Mouse (Mus musculus): Measurements from ENCODE around the gene Ankrd65. TPM values are rescaled to one million over a fixed set of nuclear protein-coding genes. Genes with fewer than 3 reads are reported as not detected.
A peak's percentile ranks its signal among the peaks of the same experiment; 100 is the strongest.

Gene Ankrd65
- polyA plus RNA-seq, 1 experiment from 2014 or later, result 0.69 TPM

- Histone ChIP-seq H3K4me2 (ENCODE audit: low read depth, low read length) (no peak overlapping the region), H3K27me3 (ENCODE audit: control insufficient read depth, insufficient read depth, low read depth, low read length) (no peaks in the 10 kb centered on the region; the same call in 1 of the 2 replicates), H3K4me3 (ENCODE audit: low read length) (no peak overlapping the region), H3K27ac (ENCODE audit: low read length) (no peak overlapping the region), H3K9ac (ENCODE audit: low read length) (no peak overlapping the region), H3K36me3 (ENCODE audit: control insufficient read depth, insufficient read depth, low read length) (no peaks in the 10 kb centered on the region), H3K4me1 (replicated peaks; ENCODE audit: control insufficient read depth, insufficient read depth, low read length) (peaks cover 12% of the 10 kb centered on the region), H3K9me3 (ENCODE audit: control insufficient read depth, low read length) (no peaks in the 10 kb centered on the region)
- ATAC-seq (ENCODE audit: low read depth), result no peak
- 95% methylated on average over 1 of the region's 1 CpGs for WGBS
Measured at GRCm38 (mm10) chr4:155802075-155802474, 11.8 kb downstream of the Ankrd65 start.

GRCm38 (mm10) chr4:155802741-155803339, 12.6 kb downstream of the Ankrd65 start, which contains the start of gene Mrpl20:
Gene Mrpl20 (plus strand): TSS chr4:155802878.
- Histone ChIP-seq H3K4me3 (ENCODE audit: low read length) (peak within 1 kb of the TSS; percentile 81), H3K4me2 (ENCODE audit: low read depth, low read length) (peak within 1 kb of the TSS; percentile 69), H3K4me1 (replicated peaks; ENCODE audit: control insufficient read depth, insufficient read depth, low read length) (peaks cover 12% of the 10 kb centered on the region), H3K9me3 (ENCODE audit: control insufficient read depth, low read length) (no peaks in the 10 kb centered on the region), H3K36me3 (ENCODE audit: control insufficient read depth, insufficient read depth, low read length) (peaks cover 6% of the 10 kb centered on the region), H3K9ac (ENCODE audit: low read length) (peak within 1 kb of the TSS; percentile 76), H3K27me3 (ENCODE audit: control insufficient read depth, insufficient read depth, low read depth, low read length) (no peaks in the 10 kb centered on the region), H3K27ac (ENCODE audit: low read length) (peak within 1 kb of the TSS; percentile 64)
- no peak for ATAC-seq (ENCODE audit: low read depth)
- 8% methylated on average over 12 of the region's 12 CpGs for WGBS

- Histone ChIP-seq H3K4me3 (ENCODE audit: low read length) (peak overlapping the region; percentile 81), H3K27me3 (ENCODE audit: control insufficient read depth, insufficient read depth, low read depth, low read length) (no peaks in the 10 kb centered on the region), H3K9me3 (ENCODE audit: control insufficient read depth, low read length) (no peaks in the 10 kb centered on the region), H3K9ac (ENCODE audit: low read length) (peak overlapping the region; percentile 76), H3K4me2 (ENCODE audit: low read depth, low read length) (peak overlapping the region; percentile 69), H3K27ac (ENCODE audit: low read length) (peak overlapping the region; percentile 64), H3K4me1 (replicated peaks; ENCODE audit: control insufficient read depth, insufficient read depth, low read length) (peaks cover 12% of the 10 kb centered on the region), H3K36me3 (ENCODE audit: control insufficient read depth, insufficient read depth, low read length) (peaks cover 8% of the 10 kb centered on the region)
- peak; percentile 98 for ATAC-seq (ENCODE audit: low read depth)
- under 1% methylated on average over 58 of the region's 58 CpGs for WGBS
Measured at GRCm38 (mm10) chr4:155803340-155804041, 13.3 kb downstream of the Ankrd65 start.

- Histone ChIP-seq H3K27ac (ENCODE audit: low read length) (no peak overlapping the region), H3K4me1 (replicated peaks; ENCODE audit: control insufficient read depth, insufficient read depth, low read length) (peaks cover 9% of the 10 kb centered on the region), H3K4me3 (ENCODE audit: low read length) (no peak overlapping the region), H3K9ac (ENCODE audit: low read length) (no peak overlapping the region), H3K4me2 (ENCODE audit: low read depth, low read length) (no peak overlapping the region), H3K9me3 (ENCODE audit: control insufficient read depth, low read length) (no peaks in the 10 kb centered on the region), H3K27me3 (ENCODE audit: control insufficient read depth, insufficient read depth, low read depth, low read length) (no peaks in the 10 kb centered on the region), H3K36me3 (ENCODE audit: control insufficient read depth, insufficient read depth, low read length) (peaks cover 30% of the 10 kb centered on the region)
- ATAC-seq (ENCODE audit: low read depth), result no peak
- 90% methylated on average over 3 of the region's 3 CpGs for WGBS
Measured at GRCm38 (mm10) chr4:155807841-155808240, 17.6 kb downstream of the Ankrd65 start.

GRCm38 (mm10) chr4:155811929-155812664, 21.9 kb downstream of the Ankrd65 start, which contains the start of gene Ccnl2:
Gene Ccnl2 (plus strand): TSS chr4:155812489.
- H3K4me2 ChIP-seq (ENCODE audit: low read depth, low read length), result peak within 1 kb of the TSS; percentile 74
- H3K27me3 ChIP-seq (ENCODE audit: control insufficient read depth, insufficient read depth, low read depth, low read length), result no peaks in the 10 kb centered on the region
- peaks cover 51% of the 10 kb centered on the region for H3K36me3 ChIP-seq (ENCODE audit: control insufficient read depth, insufficient read depth, low read length)
- H3K9ac ChIP-seq (ENCODE audit: low read length), result peak within 1 kb of the TSS; percentile 99
- WGBS, result under 1% methylated on average over 48 of the region's 60 CpGs
- H3K9me3 ChIP-seq (ENCODE audit: control insufficient read depth, low read length), result no peaks in the 10 kb centered on the region
- H3K4me3 ChIP-seq (ENCODE audit: low read length), result peak within 1 kb of the TSS; percentile 93
- H3K27ac ChIP-seq (ENCODE audit: low read length), result peak within 1 kb of the TSS; percentile 94
- peaks cover 9% of the 10 kb centered on the region for H3K4me1 ChIP-seq (replicated peaks; ENCODE audit: control insufficient read depth, insufficient read depth, low read length)
- peak; percentile 99 for ATAC-seq (ENCODE audit: low read depth)

- Histone ChIP-seq H3K4me1 (replicated peaks; ENCODE audit: control insufficient read depth, insufficient read depth, low read length) (peaks cover 9% of the 10 kb centered on the region), H3K9ac (ENCODE audit: low read length) (peak overlapping the region; percentile 99), H3K27ac (ENCODE audit: low read length) (peak overlapping the region; percentile 81), H3K27me3 (ENCODE audit: control insufficient read depth, insufficient read depth, low read depth, low read length) (no peaks in the 10 kb centered on the region), H3K4me3 (ENCODE audit: low read length) (peak overlapping the region; percentile 93), H3K9me3 (ENCODE audit: control insufficient read depth, low read length) (no peaks in the 10 kb centered on the region), H3K4me2 (ENCODE audit: low read depth, low read length) (peak overlapping the region; percentile 74), H3K36me3 (ENCODE audit: control insufficient read depth, insufficient read depth, low read length) (peaks cover 52% of the 10 kb centered on the region)
- under 1% methylated on average over 42 of the region's 49 CpGs for WGBS
- peak; percentile 32 for ATAC-seq (ENCODE audit: low read depth)
Measured at GRCm38 (mm10) chr4:155812665-155813181, 22.5 kb downstream of the Ankrd65 start.

GRCm38 (mm10) chr4:155817533-155817932, 27.3 kb downstream of the Ankrd65 start:
- WGBS, result 89% methylated on average over 4 of the region's 4 CpGs
- Histone ChIP-seq H3K4me3 (ENCODE audit: low read length) (no peak overlapping the region), H3K36me3 (ENCODE audit: control insufficient read depth, insufficient read depth, low read length) (peaks cover 64% of the 10 kb centered on the region), H3K4me2 (ENCODE audit: low read depth, low read length) (no peak overlapping the region), H3K27ac (ENCODE audit: low read length) (no peak overlapping the region), H3K4me1 (replicated peaks; ENCODE audit: control insufficient read depth, insufficient read depth, low read length) (peaks cover 9% of the 10 kb centered on the region), H3K9ac (ENCODE audit: low read length) (no peak overlapping the region), H3K27me3 (ENCODE audit: control insufficient read depth, insufficient read depth, low read depth, low read length) (no peaks in the 10 kb centered on the region), H3K9me3 (ENCODE audit: control insufficient read depth, low read length) (no peaks in the 10 kb centered on the region)
- no peak for ATAC-seq (ENCODE audit: low read depth)

GRCm38 (mm10) chr4:155821025-155821424, 30.8 kb downstream of the Ankrd65 start:
- Histone ChIP-seq H3K9ac (ENCODE audit: low read length) (no peak overlapping the region), H3K27me3 (ENCODE audit: control insufficient read depth, insufficient read depth, low read depth, low read length) (no peaks in the 10 kb centered on the region), H3K4me3 (ENCODE audit: low read length) (no peak overlapping the region), H3K36me3 (ENCODE audit: control insufficient read depth, insufficient read depth, low read length) (peaks cover 77% of the 10 kb centered on the region), H3K4me1 (replicated peaks; ENCODE audit: control insufficient read depth, insufficient read depth, low read length) (no peaks in the 10 kb centered on the region), H3K4me2 (ENCODE audit: low read depth, low read length) (no peak overlapping the region), H3K9me3 (ENCODE audit: control insufficient read depth, low read length) (no peaks in the 10 kb centered on the region), H3K27ac (ENCODE audit: low read length) (no peak overlapping the region)
- ATAC-seq (ENCODE audit: low read depth), result no peak
- 71% methylated on average over 7 of the region's 7 CpGs for WGBS

- Histone ChIP-seq H3K9me3 (ENCODE audit: control insufficient read depth, low read length) (no peaks in the 10 kb centered on the region), H3K36me3 (ENCODE audit: control insufficient read depth, insufficient read depth, low read length) (peaks cover 69% of the 10 kb centered on the region), H3K4me1 (replicated peaks; ENCODE audit: control insufficient read depth, insufficient read depth, low read length) (no peaks in the 10 kb centered on the region), H3K27me3 (ENCODE audit: control insufficient read depth, insufficient read depth, low read depth, low read length) (no peaks in the 10 kb centered on the region), H3K27ac (ENCODE audit: low read length) (no peak overlapping the region), H3K4me3 (ENCODE audit: low read length) (no peak overlapping the region), H3K9ac (ENCODE audit: low read length) (no peak overlapping the region), H3K4me2 (ENCODE audit: low read depth, low read length) (no peak overlapping the region)
- ATAC-seq (ENCODE audit: low read depth), result no peak
- 94% methylated on average over 16 of the region's 16 CpGs for WGBS
Measured at GRCm38 (mm10) chr4:155823443-155823842, 33.2 kb downstream of the Ankrd65 start.

Data from lung, embryonic 16.5 days (tissue).